Mouse (Mus musculus): ENCODE measurements around the gene Mad1l1. TPM values are rescaled to one million over a fixed set of nuclear protein-coding genes. Genes with fewer than 3 reads are reported as not detected.

The Mad1l1 gene
- total RNA-seq, 2 experiments from 2014 or later, result 20.4 to 24.9 TPM

DNA sequence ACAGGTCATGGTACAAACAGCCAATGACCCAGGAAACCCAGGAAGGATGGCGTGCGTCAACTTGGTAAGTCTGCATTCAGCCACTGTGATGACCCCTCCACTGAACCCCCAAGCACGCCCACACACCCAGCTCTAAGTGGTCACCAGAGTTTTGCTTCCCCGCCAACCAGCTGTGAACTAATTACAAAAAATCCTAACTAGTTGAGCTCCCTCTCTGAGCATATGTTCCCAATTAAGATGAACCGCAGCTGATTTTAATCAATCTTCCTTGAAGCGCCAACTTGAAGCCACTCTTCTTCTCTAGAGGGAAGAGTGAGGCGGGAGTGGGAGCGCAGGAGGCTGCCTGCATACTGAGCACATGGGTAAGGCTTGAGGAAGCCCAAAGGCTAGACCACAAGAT, 218.6 kb downstream of the Mad1l1 start:
- DNase-seq (ENCODE audit: low spot score in 2 of 2), result no peak

DNA sequence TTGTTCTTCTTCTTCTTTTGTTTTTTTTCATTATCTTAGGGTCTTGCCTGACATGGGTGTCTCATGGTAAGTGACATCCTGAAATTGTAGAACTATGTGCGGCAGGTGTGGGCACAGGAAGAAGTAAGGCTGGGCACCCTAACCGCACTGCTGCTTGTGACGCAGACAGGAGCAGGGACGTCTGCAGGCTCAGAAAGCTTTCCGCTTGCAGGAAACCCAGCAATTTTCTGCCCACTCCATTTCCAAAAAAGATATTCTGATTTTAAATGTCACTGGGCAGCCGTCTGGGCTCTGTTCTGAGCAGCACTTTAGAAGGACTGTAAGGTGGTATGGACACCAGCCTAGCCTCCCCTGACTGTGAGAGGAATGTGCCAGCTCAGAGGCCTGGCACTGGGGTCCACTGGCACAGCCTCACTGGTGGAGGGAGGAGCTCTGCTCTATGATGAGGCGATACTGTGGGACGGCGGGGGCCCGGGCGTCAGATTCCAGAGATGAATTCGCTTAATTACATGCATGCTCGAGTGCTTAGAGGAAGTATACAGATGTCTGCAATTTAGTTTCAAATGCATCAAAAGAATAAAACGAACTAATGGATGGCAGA, 219.8 kb downstream of the Mad1l1 start:
- no peak for DNase-seq (ENCODE audit: low spot score in 2 of 2)

GRCm38 (mm10) chr5:140098711-140099110, 222.6 kb downstream of the Mad1l1 start:
- no peak for DNase-seq (ENCODE audit: low spot score in 2 of 2)

GRCm38 (mm10) chr5:140095203-140095602, 226.1 kb downstream of the Mad1l1 start:
- no peak for DNase-seq (ENCODE audit: low spot score in 2 of 2)

GRCm38 (mm10) chr5:140093489-140093888, 227.9 kb downstream of the Mad1l1 start:
- DNase-seq (ENCODE audit: low spot score in 2 of 2), result no peak

DNA sequence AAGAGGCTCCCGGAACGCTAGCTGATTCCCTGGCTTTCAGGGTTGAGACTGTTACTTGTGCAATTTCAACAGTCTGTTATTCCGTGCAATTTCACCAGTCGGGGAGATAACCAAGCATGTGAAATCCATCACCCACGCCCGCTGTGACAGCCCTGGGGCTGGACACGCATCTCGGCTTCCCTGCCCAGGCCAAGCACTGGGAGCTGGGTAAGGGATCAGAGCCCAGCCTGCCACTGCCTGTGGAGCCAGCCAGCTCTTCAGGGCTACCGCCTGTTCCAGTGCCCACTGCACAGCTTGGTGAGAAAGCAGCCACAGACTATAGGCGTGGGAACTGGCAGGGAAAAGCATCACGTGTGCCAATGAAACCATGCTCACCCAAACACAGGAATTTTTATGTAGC, 229.8 kb downstream of the Mad1l1 start:
- DNase-seq (ENCODE audit: low spot score in 2 of 2), result peak in 1 of 2 experiments; percentile 29

GRCm38 (mm10) chr5:140089263-140089662, 232.1 kb downstream of the Mad1l1 start:
- no peak for DNase-seq (ENCODE audit: low spot score in 2 of 2)

DNA sequence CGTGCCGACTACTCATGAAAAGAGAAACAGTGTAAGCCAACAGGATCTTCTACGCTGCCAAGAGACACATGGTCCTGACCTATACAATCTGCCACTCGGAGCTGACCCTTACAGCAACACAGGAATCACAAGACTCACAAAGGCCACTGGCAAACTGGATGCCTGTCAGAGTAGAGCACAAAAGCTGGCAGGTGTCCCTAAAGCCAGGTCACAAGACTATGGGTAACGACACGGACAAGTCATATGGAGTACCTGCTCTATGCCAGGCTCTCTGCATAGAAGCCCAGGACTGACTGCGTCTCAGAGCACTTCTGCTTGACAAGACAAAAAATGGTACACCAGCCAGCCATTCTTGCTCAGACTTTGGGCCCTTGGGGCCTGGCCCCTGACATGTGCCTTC, 234.1 kb downstream of the Mad1l1 start:
- no peak for DNase-seq (ENCODE audit: low spot score in 2 of 2)

- no peak for DNase-seq (ENCODE audit: low spot score in 2 of 2)
Observed at GRCm38 (mm10) chr5:140084341-140084740, 237.0 kb downstream of the Mad1l1 start.

DNA sequence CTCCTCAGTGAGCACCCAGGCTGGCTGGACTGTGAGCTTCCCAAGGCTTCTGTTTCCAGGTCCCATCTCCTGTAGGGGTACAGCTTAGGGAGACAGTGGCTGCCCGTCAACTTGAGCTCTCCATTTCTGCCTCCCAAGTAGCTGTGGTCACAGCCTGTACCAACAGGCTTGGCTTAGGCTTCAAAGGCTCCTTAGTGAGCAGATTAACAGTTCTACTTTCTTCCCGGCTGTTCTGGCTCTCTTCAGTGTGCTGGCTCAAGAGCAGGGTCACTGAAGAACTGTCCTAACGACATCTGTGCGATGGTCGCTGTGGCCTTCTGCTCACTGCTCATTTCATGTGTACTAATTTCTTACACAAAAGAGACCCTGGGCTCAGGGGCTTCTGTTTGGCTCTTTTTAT, 237.4 kb downstream of the Mad1l1 start:
- no peak for DNase-seq (ENCODE audit: low spot score in 2 of 2)

- no peak for DNase-seq (ENCODE audit: low spot score in 2 of 2)
Observed at GRCm38 (mm10) chr5:140082204-140082812, 239.0 kb downstream of the Mad1l1 start.

DNA sequence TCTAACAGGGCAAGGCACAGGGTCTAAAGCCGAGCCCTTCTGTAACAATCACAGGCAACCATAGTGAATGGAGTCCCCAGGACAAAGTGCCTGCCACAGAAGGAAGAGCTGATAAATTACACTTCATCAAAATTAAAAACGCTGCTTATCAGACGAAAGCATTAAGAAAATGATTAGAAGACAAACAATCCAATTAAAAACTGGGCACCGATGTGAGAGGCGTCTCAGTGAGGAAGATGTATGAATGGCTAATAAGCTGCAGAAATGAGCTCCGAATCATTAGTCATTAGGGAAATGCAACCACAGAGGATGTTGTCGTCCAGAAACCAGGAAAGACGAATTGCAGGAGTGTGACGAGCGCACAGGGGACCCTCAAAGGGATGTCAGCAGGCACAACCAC, 240.3 kb downstream of the Mad1l1 start:
- DNase-seq (ENCODE audit: low spot score in 2 of 2), result no peak

GRCm38 (mm10) chr5:140079511-140079910, 241.8 kb downstream of the Mad1l1 start:
- DNase-seq (ENCODE audit: low spot score in 2 of 2), result no peak

- DNase-seq (ENCODE audit: low spot score in 2 of 2), result no peak
Observed at GRCm38 (mm10) chr5:140078406-140078805, 242.9 kb downstream of the Mad1l1 start.

GRCm38 (mm10) chr5:140076438-140076837, 244.9 kb downstream of the Mad1l1 start:
- no peak for DNase-seq (ENCODE audit: low spot score in 2 of 2)

DNA sequence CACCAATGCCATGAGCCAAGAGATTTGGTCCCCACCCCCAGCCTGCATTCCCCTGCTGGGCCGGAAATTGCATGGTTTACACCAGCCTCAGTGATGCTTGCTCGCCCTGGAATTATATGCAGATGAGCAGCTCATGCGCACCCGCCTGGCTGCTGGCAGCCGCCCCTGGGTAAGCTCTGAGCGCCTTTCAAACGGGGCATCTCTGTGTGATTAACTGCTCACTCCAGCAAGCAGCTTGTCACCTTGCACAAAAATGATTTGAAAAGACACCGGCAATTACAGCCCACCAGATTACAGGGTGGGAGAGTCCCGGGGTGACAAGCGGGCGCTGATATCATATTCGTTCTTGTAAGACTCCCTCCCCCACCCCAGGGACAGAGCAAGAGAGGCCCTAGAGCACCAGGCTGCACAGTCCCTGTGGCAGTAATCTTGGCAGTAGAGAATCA, 247.7 kb downstream of the Mad1l1 start:
- DNase-seq (ENCODE audit: low spot score in 2 of 2), result no peak

- no peak for DNase-seq (ENCODE audit: low spot score in 2 of 2)
Observed at GRCm38 (mm10) chr5:140073148-140073670, 248.1 kb downstream of the Mad1l1 start.

DNA sequence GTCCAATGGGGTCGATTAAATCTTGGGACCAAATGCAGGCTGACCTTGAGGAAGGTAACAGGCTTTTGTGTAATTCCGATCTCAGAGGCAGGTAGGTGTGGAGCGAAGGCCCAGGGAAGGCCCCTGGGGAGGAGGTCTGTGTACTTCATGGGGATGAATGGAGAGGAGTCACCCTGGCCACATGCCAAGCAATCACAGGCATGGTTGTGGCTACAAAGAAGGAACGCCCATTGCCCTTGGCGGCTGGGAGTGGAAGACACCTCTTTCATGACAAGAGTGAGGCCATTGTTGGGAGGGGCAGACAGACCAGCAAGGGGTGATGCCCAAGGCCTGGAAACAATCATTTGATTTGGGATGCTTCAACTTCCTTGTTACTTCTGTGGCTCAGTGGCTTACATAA, 252.8 kb downstream of the Mad1l1 start:
- DNase-seq (ENCODE audit: low spot score in 2 of 2), result no peak

GRCm38 (mm10) chr5:140068051-140068450, 253.3 kb downstream of the Mad1l1 start:
- no peak for DNase-seq (ENCODE audit: low spot score in 2 of 2)

- DNase-seq (ENCODE audit: low spot score in 2 of 2), result no peak
Observed at GRCm38 (mm10) chr5:140066769-140067168, 254.6 kb downstream of the Mad1l1 start.

DNA sequence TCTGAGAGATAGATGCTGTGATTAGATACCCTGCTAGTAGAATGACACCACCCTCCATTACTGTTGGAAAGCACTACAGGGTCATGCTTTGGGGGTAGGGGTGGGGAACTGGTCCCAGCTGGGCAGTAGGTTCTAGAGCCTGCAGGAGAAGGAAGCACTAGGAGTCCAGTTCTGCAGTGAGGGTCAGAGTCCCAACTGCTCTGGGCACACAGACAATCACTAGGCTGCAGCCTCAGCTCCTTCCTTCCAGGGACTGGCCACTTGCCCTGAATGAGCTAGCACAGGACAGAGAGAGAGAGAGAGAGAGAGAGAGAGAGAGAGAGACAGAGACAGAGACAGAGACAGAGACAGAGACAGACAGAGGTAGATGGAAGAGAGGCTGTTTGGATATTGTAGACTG, 255.1 kb downstream of the Mad1l1 start:
- DNase-seq (ENCODE audit: low spot score in 2 of 2), result no peak

DNA sequence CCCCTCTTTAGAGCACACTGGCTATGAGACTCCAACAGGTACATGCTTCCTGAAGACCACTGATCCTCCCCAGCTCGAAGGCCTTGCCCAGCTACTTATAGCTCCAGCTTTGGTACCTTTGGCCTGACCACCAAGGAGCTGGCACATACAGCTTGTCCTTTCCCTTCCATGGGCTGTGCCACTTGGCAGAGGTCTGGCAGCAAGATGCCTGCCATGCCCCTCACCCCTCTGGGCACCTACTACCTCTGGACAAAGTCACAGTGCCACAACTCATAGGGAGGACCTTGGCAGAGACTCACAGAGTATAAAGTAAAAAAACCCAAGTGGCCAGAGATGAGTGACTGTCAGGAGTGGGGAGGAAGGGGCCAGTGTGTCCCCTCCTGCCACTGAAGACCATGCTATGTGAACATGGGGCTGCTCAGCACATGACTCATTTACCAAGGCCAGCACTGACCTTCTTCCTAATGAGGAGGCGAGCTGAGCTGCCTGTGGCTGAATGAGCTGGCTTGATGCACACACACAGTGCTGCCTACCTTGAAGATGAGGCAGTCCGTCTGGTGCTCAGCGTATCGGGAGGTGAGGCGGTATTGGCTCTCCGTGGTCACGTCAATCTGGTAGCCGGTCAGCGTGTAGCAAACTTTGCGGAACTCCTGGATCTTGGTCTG, 255.9 kb downstream of the Mad1l1 start:
- DNase-seq (ENCODE audit: low spot score in 2 of 2), result no peak
